Mouse (Mus musculus): Measurements from ENCODE around the gene Misp. TPM values are rescaled to one million over a fixed set of nuclear protein-coding genes. Genes with fewer than 3 reads are reported as not detected.

The Misp gene
- polyA plus RNA-seq, 1 experiment from 2014 or later = 0.93 TPM

DNA sequence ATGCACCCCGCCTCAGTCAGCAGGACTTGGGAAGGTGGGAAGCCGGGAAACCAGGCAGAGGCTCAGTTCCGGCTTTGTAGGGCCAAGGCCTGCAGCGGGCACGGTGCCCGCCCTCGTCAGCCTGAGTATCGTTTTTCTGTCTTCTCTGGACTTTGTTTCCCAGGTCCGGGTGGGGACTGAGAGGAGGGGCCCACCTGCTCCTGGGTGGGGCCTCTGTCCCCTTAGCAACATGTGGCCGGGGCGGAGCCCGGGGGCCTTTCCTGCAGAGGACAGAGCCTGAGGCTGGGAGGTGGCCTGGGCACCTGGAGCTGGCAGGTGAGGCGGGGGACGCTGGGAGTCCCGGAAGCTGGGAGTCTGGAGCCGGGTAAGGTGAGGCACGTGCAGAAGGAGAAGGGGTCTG lies 1.6 kb downstream of the Misp start:
- WGBS (ENCODE audit: missing documents) = 89% methylated on average over 17 of the region's 17 CpGs
- no peak overlapping the region for H3K4me3 ChIP-seq (ENCODE audit: inconsistent target)
- H3K79me2 ChIP-seq (ENCODE audit: inconsistent target) = no peaks in the 10 kb centered on the region
- no peaks in the 10 kb centered on the region for H3K36me3 ChIP-seq (ENCODE audit: inconsistent target)
- no peak overlapping the region for H3K27ac ChIP-seq

DNA sequence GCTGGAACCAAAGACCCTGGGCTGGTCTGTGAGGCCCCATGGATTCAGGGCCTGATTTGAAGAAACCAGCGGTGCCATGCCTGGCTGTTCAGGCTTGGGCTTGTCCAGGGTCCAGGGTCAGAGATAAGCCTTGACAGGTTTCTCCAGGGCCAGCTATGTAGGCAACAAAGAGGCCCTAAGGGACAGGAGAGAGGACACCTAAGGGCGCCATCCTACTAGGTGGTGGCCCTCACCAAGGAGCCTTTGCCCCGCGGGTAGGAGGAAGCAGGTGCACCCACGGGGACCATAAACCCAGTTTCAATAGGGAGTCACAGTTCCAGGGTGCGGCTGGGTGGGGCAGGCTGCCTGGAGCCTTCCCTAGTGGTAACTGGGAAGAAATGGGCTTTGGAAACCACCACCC lies 2.2 kb downstream of the Misp start:
- Histone ChIP-seq H3K36me3 (ENCODE audit: inconsistent target) (no peaks in the 10 kb centered on the region), H3K4me3 (ENCODE audit: inconsistent target) (no peak overlapping the region), H3K79me2 (ENCODE audit: inconsistent target) (no peaks in the 10 kb centered on the region), H3K27ac (no peak overlapping the region)
- WGBS (ENCODE audit: missing documents) = 75% methylated on average over 6 of the region's 6 CpGs

DNA sequence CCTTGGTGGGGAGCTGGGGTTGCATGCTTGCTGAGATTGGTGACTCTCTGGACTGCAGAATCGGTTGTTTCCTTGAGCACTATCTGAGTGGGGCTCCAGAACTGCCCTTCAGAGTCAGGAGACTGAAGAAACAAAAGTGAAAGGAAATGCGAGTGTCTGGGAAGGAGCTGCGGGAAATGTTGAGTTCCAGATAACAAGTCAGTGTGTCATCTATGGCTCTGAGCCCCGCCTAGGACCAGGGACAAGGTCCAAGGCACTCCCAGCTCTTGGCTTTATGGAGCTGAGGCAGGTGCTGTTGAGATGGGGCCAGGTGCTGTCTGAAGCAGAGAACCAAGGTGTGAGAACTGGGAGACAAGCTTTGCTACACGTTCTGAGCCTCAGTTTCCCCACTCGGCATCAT lies 3.6 kb downstream of the Misp start:
- Histone ChIP-seq H3K4me3 (ENCODE audit: inconsistent target) (no peak overlapping the region), H3K36me3 (ENCODE audit: inconsistent target) (no peaks in the 10 kb centered on the region), H3K27ac (0 out of 2 replicates have a peak overlapping the region, but pooled peaks have one; percentile 0), H3K79me2 (ENCODE audit: inconsistent target) (no peaks in the 10 kb centered on the region)
- 26% methylated on average over 6 of the region's 6 CpGs for WGBS (ENCODE audit: missing documents)

DNA sequence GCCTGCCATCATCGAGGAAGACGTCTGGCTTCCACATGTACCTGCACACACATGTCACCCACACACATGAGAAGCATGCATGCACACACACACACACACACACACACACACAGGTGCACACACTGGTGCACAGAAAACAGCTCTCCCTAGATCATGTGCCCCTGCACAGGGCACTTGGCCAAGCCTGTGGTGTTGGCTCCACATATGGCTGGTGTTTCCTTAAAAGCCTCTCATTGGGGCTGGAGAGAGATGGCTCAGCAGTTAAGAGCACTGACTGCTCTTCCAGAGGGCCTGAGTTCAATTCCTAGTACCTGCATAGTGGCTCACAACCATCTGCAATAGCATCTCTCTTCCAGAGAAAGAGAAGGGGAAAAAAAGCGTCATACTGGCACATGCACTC lies 10.8 kb downstream of the Misp start:
- Histone ChIP-seq H3K36me3 (ENCODE audit: inconsistent target) (no peaks in the 10 kb centered on the region), H3K79me2 (ENCODE audit: inconsistent target) (no peaks in the 10 kb centered on the region), H3K27ac (no peak overlapping the region), H3K4me3 (ENCODE audit: inconsistent target) (no peak overlapping the region)
- 53% methylated on average over 3 of the region's 3 CpGs for WGBS (ENCODE audit: missing documents)

DNA sequence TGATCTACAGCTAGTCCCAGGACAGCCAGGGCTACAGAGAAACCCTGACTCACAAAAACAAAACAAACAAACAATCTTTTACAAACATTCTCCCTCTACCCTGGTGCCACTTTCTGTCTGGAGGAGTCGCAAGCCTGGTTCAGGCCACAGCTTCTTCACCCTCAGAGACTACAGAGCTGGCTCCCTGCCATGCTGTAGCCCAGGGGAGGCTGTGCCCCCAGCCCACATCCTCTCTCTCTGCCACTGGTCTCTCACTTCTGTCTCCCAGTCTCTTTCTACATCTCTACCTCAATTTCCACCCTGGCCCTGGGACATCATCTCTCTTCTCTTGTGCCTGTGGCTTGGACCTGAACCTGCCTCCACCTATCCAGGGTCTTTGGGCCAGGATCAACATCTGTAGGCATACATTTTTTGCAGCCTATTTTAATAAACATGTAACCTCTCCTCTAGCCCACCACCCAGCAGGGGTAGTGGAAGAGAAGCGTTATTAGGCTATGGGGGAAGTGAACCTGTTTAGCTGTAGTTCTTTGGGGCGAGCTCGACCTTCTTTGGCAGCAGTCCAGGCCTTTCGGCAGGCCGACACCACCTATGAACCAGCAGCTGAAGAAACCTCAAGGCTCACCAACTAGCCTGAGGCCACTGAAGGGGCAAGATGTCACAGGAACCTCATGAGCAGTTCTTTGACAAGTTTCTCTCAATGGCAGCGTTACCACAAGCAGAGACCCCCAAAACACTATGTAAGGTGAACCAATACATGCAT lies 11.4 kb downstream of the Misp start:
- no peak overlapping the region for H3K27ac ChIP-seq
- H3K36me3 ChIP-seq (ENCODE audit: inconsistent target) = no peaks in the 10 kb centered on the region
- H3K4me3 ChIP-seq (ENCODE audit: inconsistent target) = no peak overlapping the region
- WGBS (ENCODE audit: missing documents) = 18% methylated on average over 7 of the region's 7 CpGs
- H3K79me2 ChIP-seq (ENCODE audit: inconsistent target) = no peaks in the 10 kb centered on the region

DNA sequence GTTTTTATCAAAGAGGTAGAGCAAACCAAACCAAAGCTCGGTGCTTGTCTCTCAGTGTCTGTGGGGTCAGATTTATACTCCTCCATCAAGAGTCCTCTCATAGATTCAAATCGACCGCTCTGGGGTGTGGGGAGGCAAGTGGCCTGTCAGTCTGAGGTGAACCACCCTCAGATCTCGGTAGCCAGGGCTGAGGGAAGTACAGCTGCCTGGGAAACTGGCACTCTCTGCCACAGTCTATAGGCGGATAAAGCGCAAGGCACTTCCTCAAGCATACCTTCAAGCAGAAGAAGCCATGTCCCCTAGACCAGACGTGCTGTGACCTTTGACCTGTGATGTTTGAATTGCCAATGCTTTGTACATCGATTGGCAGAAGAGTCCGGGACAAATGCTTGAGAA lies 12.0 kb downstream of the Misp start:
- H3K27ac ChIP-seq = no peak overlapping the region
- no peaks in the 10 kb centered on the region for H3K79me2 ChIP-seq (ENCODE audit: inconsistent target)
- no peak overlapping the region for H3K4me3 ChIP-seq (ENCODE audit: inconsistent target)
- no peaks in the 10 kb centered on the region for H3K36me3 ChIP-seq (ENCODE audit: inconsistent target)
- 55% methylated on average over 9 of the region's 9 CpGs for WGBS (ENCODE audit: missing documents)

DNA sequence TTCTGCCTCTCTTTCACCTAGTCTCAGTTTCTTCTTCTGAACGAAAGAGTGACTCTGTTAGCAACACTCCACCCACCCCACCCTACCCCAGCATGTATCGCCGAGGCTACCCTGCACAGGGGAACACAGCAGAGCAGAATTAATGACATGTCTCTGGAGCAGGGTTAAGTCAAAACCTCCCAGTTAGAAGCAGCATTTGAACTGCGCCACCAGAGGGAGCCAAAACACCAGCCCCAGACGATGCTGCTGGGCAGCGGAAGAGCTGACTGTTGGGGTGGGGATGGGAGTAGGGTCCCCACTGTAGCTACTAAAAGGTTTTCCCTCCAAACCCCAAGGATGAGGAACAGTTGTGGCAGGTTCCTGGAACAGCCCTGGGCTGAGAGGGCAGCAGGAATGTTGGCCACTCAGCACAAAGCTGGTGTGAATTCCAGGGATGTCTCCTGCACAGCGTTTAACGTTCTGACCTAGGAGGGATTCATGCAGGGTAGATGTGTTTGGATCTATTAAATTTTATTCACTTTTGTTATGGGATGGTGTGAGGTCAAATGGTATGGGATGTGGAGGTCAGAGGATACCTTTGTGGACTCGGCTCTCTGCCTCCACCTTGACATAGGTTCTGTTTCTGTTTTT lies 14.1 kb downstream of the Misp start:
- WGBS (ENCODE audit: missing documents) = 26% methylated on average over 9 of the region's 9 CpGs
- no peak overlapping the region for H3K4me3 ChIP-seq (ENCODE audit: inconsistent target)
- H3K36me3 ChIP-seq (ENCODE audit: inconsistent target) = no peaks in the 10 kb centered on the region
- H3K79me2 ChIP-seq (ENCODE audit: inconsistent target) = no peaks in the 10 kb centered on the region
- no peak overlapping the region for H3K27ac ChIP-seq

DNA sequence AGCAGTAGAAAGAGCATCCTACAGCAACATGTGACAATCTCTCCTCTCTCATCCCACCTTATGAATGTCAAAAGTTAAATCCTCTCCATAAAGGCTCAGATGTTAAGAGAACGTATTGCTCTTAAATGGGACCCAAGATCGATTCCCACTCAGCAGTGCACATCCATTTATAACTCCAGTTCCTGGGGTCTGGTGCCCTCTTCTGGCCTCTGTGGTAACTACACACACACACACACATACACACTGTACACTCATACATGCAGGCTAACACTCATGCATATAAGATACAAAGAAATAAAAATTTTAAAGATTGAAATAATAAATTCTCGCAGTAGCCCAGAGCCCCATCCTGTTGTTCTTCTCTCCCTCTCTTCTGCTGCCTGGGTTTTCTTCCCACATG lies 16.1 kb downstream of the Misp start:
- 100% methylated on average over 3 of the region's 3 CpGs for WGBS (ENCODE audit: missing documents)
- no peak overlapping the region for H3K4me3 ChIP-seq (ENCODE audit: inconsistent target)
- no peaks in the 10 kb centered on the region for H3K79me2 ChIP-seq (ENCODE audit: inconsistent target)
- no peaks in the 10 kb centered on the region for H3K36me3 ChIP-seq (ENCODE audit: inconsistent target)
- no peak overlapping the region for H3K27ac ChIP-seq

DNA sequence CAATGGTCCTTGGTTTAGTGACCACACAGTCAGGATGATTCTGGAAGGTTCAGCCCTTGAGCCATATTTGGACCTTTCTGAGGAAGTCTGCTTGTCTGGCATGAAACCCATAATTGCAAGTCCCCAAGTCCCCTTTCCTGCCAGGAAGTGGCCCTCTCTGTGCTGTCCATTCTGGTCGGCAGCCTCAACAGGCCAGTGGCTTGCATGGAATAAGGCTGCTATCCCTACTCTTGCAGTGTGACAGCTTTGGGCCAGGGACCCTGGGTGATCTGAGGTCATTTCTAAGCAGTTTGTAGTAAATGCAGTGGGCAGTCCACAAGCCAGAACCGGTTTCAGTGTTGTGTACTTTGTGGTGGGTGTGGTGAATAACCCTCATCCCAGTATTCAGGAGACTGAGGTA lies 17.4 kb downstream of the Misp start:
- H3K79me2 ChIP-seq (ENCODE audit: inconsistent target) = no peaks in the 10 kb centered on the region
- no peak overlapping the region for H3K4me3 ChIP-seq (ENCODE audit: inconsistent target)
- 33% methylated on average over 2 of the region's 2 CpGs for WGBS (ENCODE audit: missing documents)
- no peaks in the 10 kb centered on the region for H3K36me3 ChIP-seq (ENCODE audit: inconsistent target)
- no peak overlapping the region for H3K27ac ChIP-seq

DNA sequence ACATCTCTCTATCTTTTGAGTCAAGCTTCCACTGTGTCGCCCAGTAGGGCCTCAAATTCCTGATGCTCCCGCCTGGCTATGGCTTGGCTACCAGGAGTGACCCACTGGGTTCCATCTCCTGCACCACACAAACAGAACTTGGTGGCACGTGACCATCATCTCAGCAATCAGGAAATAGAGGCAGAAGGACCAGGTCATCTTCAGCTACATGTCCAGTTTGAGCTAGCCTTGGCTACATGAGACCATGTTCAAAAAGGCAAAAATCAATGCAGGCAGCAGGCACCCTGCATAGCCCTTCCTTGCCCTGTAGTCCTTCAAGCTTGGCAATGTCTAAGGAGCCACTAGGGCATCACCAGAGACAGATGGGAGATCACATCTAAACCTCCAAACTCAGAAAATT lies 19.3 kb downstream of the Misp start:
- Histone ChIP-seq H3K4me3 (ENCODE audit: inconsistent target) (no peak overlapping the region), H3K36me3 (ENCODE audit: inconsistent target) (no peaks in the 10 kb centered on the region), H3K79me2 (ENCODE audit: inconsistent target) (no peaks in the 10 kb centered on the region), H3K27ac (no peak overlapping the region)
- 94% methylated on average over 3 of the region's 3 CpGs for WGBS (ENCODE audit: missing documents)

DNA sequence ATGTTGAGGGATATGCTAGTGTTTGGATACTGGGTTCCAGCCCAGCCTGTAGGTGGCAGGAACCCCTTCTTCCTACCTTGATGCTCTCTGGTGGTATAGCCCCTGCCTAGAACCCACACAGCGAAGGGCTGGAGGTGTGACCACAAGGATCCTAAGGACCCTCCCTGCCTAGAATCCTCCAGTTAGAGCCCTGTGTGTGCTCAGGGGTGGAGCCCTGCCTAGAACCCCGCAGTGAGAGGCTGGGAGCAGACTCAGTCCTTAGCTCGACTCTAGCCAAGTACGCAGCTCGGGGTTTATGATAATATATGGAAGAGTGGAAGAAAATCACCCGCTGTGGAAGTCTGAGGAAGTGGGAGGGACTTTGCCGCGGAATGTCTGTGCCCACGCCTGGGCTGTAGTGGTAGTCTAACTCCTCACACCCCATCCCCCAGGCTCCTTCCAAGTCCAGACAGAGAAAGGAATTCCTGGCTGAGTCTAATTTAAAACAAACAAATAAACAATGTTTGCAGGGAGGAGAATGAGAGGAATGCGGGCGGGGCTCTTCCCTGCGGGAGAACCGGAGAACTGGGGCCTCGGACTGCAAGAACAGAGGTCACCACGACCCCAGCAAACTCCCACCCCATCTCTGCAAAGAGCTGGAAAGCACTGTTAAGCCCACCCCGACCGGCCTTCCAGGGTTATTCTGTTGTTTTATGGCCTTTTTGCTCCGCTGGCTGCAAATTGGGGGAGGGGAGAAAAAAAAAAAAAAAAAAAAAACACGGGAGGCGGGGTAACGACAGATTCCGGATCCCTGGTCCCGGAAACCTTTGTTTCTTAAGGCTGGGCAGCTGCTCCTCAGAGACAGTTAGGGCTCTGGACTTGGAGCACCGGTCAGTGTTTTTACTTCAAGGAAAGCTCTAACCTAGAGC lies 20.1 kb downstream of the Misp start:
- 2% methylated on average over 20 of the region's 24 CpGs for WGBS (ENCODE audit: missing documents)
- Histone ChIP-seq H3K4me3 (ENCODE audit: inconsistent target) (peak overlapping the region; percentile 39), H3K27ac (peak overlapping the region; percentile 62), H3K36me3 (ENCODE audit: inconsistent target) (no peaks in the 10 kb centered on the region), H3K79me2 (ENCODE audit: inconsistent target) (no peaks in the 10 kb centered on the region)

DNA sequence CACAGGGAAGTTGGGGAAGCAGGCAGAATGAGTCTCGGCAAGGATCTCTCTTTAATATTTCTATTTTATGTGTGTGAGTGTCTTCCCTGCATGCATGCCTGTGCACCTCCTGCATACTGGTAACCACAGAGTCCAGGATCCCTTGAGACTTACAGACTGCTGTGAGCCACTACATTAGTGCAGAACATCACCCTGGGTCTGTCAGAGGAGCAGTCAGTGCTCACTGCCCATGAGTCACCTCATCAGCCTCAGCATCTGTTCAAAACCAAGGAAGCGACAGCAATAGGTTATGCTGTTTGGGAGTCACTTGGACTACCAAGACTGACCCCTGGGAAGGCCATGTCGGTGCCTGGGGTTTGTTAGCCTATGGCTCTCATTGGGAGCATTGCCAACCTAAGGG lies 21.5 kb downstream of the Misp start:
- no peaks in the 10 kb centered on the region for H3K79me2 ChIP-seq (ENCODE audit: inconsistent target)
- WGBS (ENCODE audit: missing documents) = 86% methylated on average over 3 of the region's 3 CpGs
- no peak overlapping the region for H3K27ac ChIP-seq
- no peak overlapping the region for H3K4me3 ChIP-seq (ENCODE audit: inconsistent target)
- no peaks in the 10 kb centered on the region for H3K36me3 ChIP-seq (ENCODE audit: inconsistent target)

DNA sequence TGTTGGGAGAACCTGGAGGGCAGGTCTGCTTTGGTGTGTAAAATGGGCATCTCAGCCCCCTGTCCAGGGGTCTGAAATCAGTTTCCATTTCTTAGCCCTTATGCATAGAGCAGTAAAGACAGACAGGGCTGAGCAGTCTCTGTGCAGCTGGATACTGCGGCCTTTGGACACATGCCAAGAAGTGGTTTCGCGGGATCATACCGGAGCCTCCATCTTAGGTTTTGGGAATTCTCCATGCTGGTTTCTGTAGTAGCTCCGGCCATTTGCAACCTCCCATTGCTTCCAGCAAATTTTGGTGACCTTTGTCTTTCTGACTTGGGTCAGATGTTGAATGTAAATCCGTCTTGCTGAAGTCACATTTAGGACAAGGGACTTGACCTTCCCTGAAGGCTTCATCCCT lies 22.7 kb downstream of the Misp start:
- H3K36me3 ChIP-seq (ENCODE audit: inconsistent target) = no peaks in the 10 kb centered on the region
- H3K27ac ChIP-seq = no peak overlapping the region
- no peak overlapping the region for H3K4me3 ChIP-seq (ENCODE audit: inconsistent target)
- H3K79me2 ChIP-seq (ENCODE audit: inconsistent target) = no peaks in the 10 kb centered on the region
- 97% methylated on average over 6 of the region's 6 CpGs for WGBS (ENCODE audit: missing documents)

DNA sequence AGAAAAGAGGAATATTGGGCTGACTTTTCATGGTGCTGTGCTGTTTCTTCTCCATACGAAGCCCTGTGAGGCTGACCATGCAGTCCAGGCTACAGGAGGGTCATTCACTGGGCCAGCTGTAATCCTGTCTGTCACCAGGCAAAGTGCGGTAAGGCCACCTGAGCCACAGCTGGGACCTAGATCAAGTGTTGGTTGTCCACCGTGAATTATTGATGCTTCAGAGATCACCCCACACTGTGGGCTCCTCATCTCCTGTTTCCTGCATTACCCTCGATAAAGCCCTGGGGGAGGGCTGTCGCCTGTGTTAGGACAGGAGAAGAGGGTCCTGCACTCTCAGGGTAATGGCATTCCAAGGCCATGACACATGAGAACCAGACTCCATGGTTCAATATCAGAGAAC lies 25.8 kb downstream of the Misp start:
- Histone ChIP-seq H3K4me3 (ENCODE audit: inconsistent target) (no peak overlapping the region), H3K79me2 (ENCODE audit: inconsistent target) (no peaks in the 10 kb centered on the region), H3K27ac (no peak overlapping the region), H3K36me3 (ENCODE audit: inconsistent target) (no peaks in the 10 kb centered on the region)
- 81% methylated on average over 5 of the region's 5 CpGs for WGBS (ENCODE audit: missing documents)
